Mouse (Mus musculus) small intestine, adult 2 months (tissue): ENCODE results near the gene Baiap2. TPM values are rescaled to one million over a fixed set of nuclear protein-coding genes. Genes with fewer than 3 reads are reported as not detected.

Experiments
- H3K27ac ChIP-seq: fragments of 200-500 bp; 2 replicates; pipeline ENCODE4 v1.5.1; 2012; ENCODE audit warnings: low read depth, low read length, control low read depth, inconsistent platforms; ENCODE audit not compliant: insufficient read depth
- H3K27me3 ChIP-seq: fragments of 200-500 bp; 2 replicates; pipeline ENCODE4 v1.6.1; 2012; ENCODE audit warnings: mild to moderate bottlenecking, moderate library complexity, low read length, inconsistent platforms; ENCODE audit not compliant: control insufficient read depth, insufficient read depth
- H3K36me3 ChIP-seq: fragments of 200-500 bp; 2 replicates; pipeline ENCODE4 v1.6.1; 2012; ENCODE audit warnings: mild to moderate bottlenecking, low read length, control low read depth, inconsistent platforms; ENCODE audit not compliant: control insufficient read depth, insufficient read depth
- H3K4me1 ChIP-seq: fragments of 200-500 bp; 2 replicates; pipeline ENCODE4 v1.6.1; 2012; ENCODE audit warnings: low read length, inconsistent platforms, mixed read lengths; ENCODE audit not compliant: control insufficient read depth, insufficient read depth, insufficient read length
- H3K4me3 ChIP-seq: fragments of 200-500 bp; 2 replicates; pipeline ENCODE4 v1.5.1; 2012; ENCODE audit warnings: low read depth, mild to moderate bottlenecking, control low read depth, inconsistent platforms, low read length, moderate library complexity
- CTCF ChIP-seq: fragments of 200-500 bp; IDR thresholded peaks from 2 replicates; pipeline ENCODE4 v1.5.1; 2012; ENCODE audit warnings: low read depth, mild to moderate bottlenecking, control low read depth, inconsistent platforms, low read length, moderate library complexity, mixed read lengths; ENCODE audit not compliant: insufficient replicate concordance, insufficient read length; ENCODE audit errors: extremely low read depth
- POLR2A ChIP-seq: fragments of 200-500 bp; IDR thresholded peaks from 2 replicates; pipeline ENCODE4 v1.6.1; 2012; ENCODE audit warnings: low read depth, mild to moderate bottlenecking, control low read depth, inconsistent platforms, low read length, moderate library complexity
- WGBS: fragments of 180-500 bp; shearing (Covaris S2); methylation state at CpG from one replicate; pipeline ENCODE4 v1.1.7; 2018; 5-methylcytosine and 5-hydroxymethylcytosine counted together
- polyA plus RNA-seq: library from polyadenylated mRNA; depleted of rRNA; stranded (reverse); fragments of >200 nt; gene quantifications from 2 replicates; pipeline ENCODE4 v1.2.3, GENCODE M21; 2012

The Baiap2 gene
- polyA plus RNA-seq, 1 experiment: 10.7 TPM

DNA sequence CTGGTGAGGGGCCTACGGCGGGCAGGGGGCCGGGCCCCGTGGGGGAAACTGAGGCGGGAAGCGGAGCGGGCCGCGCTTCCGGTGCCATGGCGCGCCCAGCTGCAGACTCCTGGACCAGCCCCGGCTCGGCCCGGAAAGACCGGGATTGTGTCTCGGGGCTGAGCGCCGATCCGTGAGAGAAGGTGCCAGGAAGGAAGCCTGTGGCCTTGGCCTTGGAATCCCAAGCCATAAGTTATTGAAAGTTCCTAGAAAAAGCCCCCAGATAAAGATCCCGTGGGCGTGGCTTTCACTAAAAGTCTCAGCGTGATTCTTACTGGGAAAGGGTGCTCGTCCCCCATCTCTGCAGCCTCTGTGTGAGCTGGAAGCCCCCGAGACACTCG, 28.6 kb upstream of the Baiap2 start:
- no peaks in the 10 kb centered on the region for H3K27me3 ChIP-seq
- under 1% methylated on average over 26 of the region's 26 CpGs for WGBS
- peaks cover 22% of the 10 kb centered on the region for H3K36me3 ChIP-seq
- H3K27ac ChIP-seq: peak overlapping the region; percentile 99
- peaks cover 32% of the 10 kb centered on the region for H3K4me1 ChIP-seq
- TF ChIP-seq POLR2A (no peak), CTCF (no peak)
- peak overlapping the region; percentile 83 for H3K4me3 ChIP-seq

DNA sequence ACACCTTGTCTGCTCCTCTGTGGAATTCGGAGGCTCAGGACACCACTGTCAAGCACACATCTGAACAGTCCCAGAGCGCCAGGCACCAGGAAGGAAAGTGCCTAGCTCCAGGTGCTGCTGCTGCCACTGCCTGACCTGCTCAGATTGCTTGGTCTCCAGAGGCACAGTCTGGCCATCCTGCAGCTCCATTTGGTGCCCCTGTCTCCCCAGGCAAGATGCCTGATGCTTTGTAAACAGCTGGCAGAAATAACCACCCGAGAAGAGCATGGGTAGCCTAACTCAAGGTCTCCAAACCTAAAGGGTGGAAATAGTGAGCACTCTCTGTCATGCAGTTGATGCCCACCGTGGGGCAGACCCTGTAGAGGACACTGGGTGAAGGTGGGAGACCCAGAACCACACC, 28.2 kb upstream of the Baiap2 start:
- H3K4me1 ChIP-seq: peaks cover 32% of the 10 kb centered on the region
- TF ChIP-seq CTCF (no peak), POLR2A (no peak)
- H3K4me3 ChIP-seq: peak overlapping the region; percentile 83
- WGBS: 4% methylated on average over 4 of the region's 4 CpGs
- peak overlapping the region; percentile 99 for H3K27ac ChIP-seq
- H3K36me3 ChIP-seq: peaks cover 26% of the 10 kb centered on the region
- no peaks in the 10 kb centered on the region for H3K27me3 ChIP-seq

DNA sequence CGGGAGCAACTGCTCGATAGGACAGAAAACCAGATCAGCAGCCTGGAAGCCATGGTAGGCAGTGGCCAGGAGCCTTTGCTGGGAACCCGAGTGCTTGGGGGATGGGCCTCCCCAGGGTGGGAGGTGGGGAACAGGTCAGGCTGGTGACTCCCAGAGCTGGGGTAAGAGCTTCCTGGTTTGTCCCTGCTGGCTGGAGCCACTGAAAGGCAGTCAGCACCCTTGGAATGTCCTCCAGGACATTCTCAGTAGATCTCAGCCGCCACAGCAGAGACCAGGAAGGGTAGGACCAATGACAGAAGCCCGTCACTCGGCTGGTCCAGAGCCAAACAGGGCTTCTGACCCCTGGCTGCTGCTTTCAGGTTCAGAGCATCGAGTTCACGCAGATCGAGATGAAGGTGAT, 26.9 kb upstream of the Baiap2 start:
- 19% methylated on average over 9 of the region's 9 CpGs for WGBS

DNA sequence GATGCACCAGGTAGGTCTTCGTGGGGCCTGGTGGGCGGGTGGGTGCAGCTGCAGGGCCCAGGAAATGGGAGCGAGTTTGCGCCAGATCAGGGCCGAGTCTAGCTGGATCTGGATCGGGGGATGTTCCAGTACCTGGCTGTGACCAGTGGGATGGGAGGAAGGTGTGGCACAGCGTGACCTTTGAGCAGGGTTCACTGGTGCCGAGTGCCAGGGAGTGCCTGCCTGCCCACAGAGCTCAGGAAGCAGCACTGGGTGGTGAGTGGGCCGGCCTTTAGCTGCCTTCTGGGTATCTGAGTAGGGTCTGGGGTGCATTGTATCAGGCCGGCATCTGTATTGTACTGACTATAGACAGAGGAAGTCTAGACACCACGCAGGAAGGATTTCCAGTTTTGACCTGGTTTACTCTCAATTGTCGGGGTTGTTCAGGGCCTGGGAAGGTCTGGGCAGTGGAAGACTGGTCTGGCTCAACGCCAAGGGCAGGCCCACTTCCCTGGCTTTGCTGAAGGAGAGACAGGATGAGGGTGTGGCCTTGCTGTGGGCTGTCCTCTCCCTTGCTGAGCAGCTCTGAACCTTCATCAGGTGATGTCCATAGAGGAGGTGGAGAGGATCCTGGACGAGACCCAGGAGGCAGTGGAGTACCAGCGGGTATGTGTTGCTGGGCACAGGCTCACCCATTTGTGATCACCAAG, 26.3 kb upstream of the Baiap2 start:
- peak overlapping the region; percentile 83 for H3K4me3 ChIP-seq
- H3K27me3 ChIP-seq: no peaks in the 10 kb centered on the region
- peaks cover 32% of the 10 kb centered on the region for H3K4me1 ChIP-seq
- H3K36me3 ChIP-seq: peaks cover 26% of the 10 kb centered on the region
- TF ChIP-seq CTCF: no peak
- peak; percentile 65; the same call in 1 of the 2 replicates for TF ChIP-seq POLR2A
- WGBS: 23% methylated on average over 15 of the region's 15 CpGs
- peak overlapping the region; percentile 99 for H3K27ac ChIP-seq

More for the DNA sequence above, 26.9 kb upstream of the Baiap2 start:
- Histone ChIP-seq H3K4me3 (peak overlapping the region; percentile 83), H3K36me3 (peaks cover 26% of the 10 kb centered on the region), H3K27ac (peak overlapping the region; percentile 99), H3K27me3 (no peaks in the 10 kb centered on the region), H3K4me1 (peaks cover 32% of the 10 kb centered on the region)
- TF ChIP-seq CTCF: no peak
- TF ChIP-seq POLR2A: no peak

DNA sequence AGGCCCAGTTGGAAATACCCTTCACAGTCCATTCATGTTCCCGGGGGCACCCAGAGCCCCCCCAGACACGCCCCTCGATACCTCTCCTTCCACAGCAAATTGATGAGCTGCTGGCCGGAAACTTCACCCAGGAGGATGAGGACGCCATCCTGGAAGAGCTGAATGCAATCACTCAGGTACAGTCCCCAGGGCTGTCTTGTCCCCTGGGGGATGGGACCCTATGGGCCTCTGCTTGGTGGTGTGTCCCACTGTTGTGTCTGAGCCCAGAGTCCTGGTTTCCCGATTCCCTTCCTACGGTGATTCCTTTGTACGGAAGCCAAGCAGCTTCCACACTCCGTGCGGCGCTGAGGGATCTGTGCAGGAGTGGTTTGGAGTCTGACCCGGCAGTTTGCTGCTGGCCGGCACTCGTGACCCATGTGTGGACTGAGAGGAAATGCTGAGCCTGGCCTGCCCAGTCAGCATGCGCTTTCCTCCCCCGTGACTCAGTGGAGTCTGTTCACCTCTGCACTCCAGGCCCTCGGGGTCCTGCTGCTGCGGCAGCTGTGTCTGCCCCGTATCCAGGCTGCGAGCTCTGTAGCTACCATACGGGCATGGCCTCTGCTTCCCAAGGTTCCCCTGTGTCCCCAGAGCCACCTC, 25.6 kb upstream of the Baiap2 start:
- H3K27me3 ChIP-seq: no peaks in the 10 kb centered on the region
- H3K27ac ChIP-seq: peak overlapping the region; percentile 99
- H3K36me3 ChIP-seq: peaks cover 26% of the 10 kb centered on the region
- H3K4me1 ChIP-seq: peaks cover 32% of the 10 kb centered on the region
- 87% methylated on average over 21 of the region's 21 CpGs for WGBS
- TF ChIP-seq CTCF: no peak
- TF ChIP-seq POLR2A: no peak
- peak overlapping the region; percentile 83 for H3K4me3 ChIP-seq

DNA sequence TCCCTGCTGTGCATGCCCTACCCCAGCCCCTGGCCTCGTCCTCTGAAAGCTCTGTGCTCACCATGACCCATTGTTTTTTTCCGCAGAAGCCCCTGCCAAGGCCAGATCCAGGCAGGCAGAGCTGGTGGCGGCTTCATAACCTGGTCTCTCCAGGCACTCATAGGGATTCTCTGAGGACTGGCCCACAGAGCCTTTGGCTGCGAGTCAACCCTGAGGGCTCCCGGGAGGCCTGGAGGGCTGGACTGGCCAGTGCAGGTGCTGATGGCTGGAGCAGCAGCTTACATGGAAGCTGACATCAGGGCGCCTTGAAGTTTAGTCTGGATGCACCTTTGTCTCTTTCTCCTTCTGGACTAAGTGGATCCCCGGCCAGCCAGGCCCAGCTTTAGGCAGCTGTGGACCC, 24.0 kb upstream of the Baiap2 start:
- Histone ChIP-seq H3K36me3 (peaks cover 26% of the 10 kb centered on the region), H3K4me1 (peaks cover 25% of the 10 kb centered on the region), H3K27ac (no peak overlapping the region), H3K27me3 (no peaks in the 10 kb centered on the region), H3K4me3 (no peak overlapping the region)
- TF ChIP-seq POLR2A: no peak
- TF ChIP-seq CTCF: no peak
- WGBS: 96% methylated on average over 7 of the region's 7 CpGs

DNA sequence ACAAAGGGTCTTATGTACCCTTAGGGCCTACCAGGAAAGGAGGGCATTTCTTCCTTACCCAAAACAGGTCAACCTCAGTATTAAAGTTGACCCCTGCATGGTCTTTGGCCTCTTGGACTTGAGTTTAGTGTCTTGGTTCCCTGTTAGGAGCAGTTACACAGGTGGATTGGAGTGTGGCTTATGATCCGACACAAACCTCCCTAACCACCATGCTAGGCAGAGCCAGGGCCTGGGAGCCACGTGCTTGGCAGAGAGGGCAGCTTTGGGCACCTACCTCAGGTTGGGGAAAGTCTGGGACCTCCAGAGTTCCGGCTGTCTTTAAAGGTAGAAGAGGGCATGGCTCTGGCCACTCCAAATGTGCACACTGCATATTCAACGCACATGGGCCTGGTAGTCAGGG, 23.1 kb upstream of the Baiap2 start:
- no peak for TF ChIP-seq CTCF
- no peak for TF ChIP-seq POLR2A
- 95% methylated on average over 4 of the region's 4 CpGs for WGBS

DNA sequence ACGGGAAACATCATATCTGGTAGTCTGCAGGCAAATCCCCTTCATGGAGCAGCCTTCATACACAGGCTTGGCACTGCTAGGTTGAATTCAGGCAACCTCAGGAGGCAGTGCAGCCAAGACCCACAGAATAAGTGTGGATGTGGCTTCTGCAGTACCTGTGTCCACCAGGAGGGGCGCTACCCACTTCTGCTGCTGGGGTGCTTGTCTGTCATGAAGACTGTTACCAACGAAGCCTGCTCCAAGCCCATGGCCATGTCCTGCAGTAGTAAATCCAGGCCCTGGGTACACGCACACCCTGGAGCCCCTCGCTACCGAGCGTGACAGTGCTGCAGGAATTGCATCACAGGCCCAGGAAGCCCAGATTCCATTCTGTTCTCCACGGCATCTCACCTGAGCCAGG, 22.7 kb upstream of the Baiap2 start:
- no peak overlapping the region for H3K4me3 ChIP-seq
- no peaks in the 10 kb centered on the region for H3K27me3 ChIP-seq
- peaks cover 26% of the 10 kb centered on the region for H3K36me3 ChIP-seq
- TF ChIP-seq POLR2A (no peak), CTCF (peak; percentile 71; the same call in 1 of the 2 replicates)
- peaks cover 17% of the 10 kb centered on the region for H3K4me1 ChIP-seq
- 68% methylated on average over 8 of the region's 8 CpGs for WGBS
- H3K27ac ChIP-seq: no peak overlapping the region

More for the DNA sequence above, 23.1 kb upstream of the Baiap2 start:
- Histone ChIP-seq H3K4me1 (peaks cover 22% of the 10 kb centered on the region), H3K27me3 (no peaks in the 10 kb centered on the region), H3K27ac (no peak overlapping the region), H3K4me3 (no peak overlapping the region), H3K36me3 (peaks cover 26% of the 10 kb centered on the region)
